Mouse (Mus musculus): Measurements from ENCODE around the gene Tfap2a. TPM values are rescaled to one million over a fixed set of nuclear protein-coding genes. Genes with fewer than 3 reads are reported as not detected.

Gene Tfap2a
- polyA plus RNA-seq (2015; fragmentation: Nextera tagmentation; extraction: Ambion mirVana) = 3.4 and 3.7 TPM in 2 replicates

DNA sequence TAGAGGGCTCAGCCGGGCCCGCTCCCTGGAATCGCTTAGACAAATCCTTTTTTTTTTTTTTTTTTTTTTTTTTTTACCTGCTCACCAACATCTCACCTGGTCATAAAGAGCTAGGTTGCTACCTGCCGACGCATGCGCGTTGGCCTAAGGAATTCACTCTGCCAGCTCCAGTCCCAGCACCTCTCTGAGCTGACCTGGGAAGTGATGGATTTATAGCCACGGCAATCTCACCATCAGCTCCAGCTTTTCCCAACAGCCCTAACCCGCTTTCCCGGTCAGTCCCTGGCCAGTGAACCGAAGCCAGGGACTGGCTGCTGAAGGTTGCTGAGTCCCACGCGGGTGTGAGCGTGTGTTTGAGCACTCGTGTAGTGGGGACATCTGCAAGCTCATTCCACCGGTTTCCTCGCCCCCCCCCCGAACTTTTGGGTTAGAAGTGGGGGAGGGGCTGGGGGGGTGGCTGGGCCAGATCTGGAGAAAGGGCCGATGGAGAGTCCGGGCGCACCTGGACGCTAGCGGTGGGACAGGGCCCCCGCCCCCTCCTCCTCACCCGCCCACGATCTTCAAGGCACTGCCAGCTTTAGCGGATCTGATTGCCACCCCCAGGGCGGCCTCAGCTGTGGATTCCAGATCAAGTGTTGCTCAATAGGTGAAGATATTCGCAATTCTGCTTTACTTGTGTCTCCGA, at the start of gene Tfap2a:
Gene Tfap2a, minus strand, starts transcription at position 181 of the 685 bp plus-strand sequence.
- Histone ChIP-seq H3K4me1 (replicated peaks; ENCODE audit: control insufficient read depth, insufficient read depth) (no peaks in the 10 kb centered on the region), H3K9me3 (ENCODE audit: control insufficient read depth, low read length) (no peaks in the 10 kb centered on the region), H3K27ac (replicated peaks) (peak within 1 kb of the TSS; percentile 67), H3K36me3 (ENCODE audit: control insufficient read depth, insufficient read depth, low read length) (no peaks in the 10 kb centered on the region), H3K4me2 (replicated peaks; ENCODE audit: low read depth) (peak within 1 kb of the TSS; percentile 44), H3K4me3 (ENCODE audit: low read depth, low read length) (peak within 1 kb of the TSS; percentile 25), H3K27me3 (ENCODE audit: control insufficient read depth, insufficient read depth, low read length) (peaks cover 35% of the 10 kb centered on the region; the same call in 1 of the 2 replicates), H3K9ac (ENCODE audit: low read length) (no peak within 1 kb of the TSS)
- ATAC-seq (ENCODE audit: low FRiP score, low TSS enrichment) (0 out of 2 replicates have a peak, but pooled peaks have one; percentile 14), DNase-seq (ENCODE audit: low spot score) (no peak)
- WGBS = 1% methylated on average over 30 of the region's 30 CpGs
- TF ChIP-seq EP300 (optimal IDR thresholded peaks at IDR 0.05) (no peak), CTCF (IDR thresholded peaks at IDR 0.05; ENCODE audit: low read depth) (no peak)

DNA sequence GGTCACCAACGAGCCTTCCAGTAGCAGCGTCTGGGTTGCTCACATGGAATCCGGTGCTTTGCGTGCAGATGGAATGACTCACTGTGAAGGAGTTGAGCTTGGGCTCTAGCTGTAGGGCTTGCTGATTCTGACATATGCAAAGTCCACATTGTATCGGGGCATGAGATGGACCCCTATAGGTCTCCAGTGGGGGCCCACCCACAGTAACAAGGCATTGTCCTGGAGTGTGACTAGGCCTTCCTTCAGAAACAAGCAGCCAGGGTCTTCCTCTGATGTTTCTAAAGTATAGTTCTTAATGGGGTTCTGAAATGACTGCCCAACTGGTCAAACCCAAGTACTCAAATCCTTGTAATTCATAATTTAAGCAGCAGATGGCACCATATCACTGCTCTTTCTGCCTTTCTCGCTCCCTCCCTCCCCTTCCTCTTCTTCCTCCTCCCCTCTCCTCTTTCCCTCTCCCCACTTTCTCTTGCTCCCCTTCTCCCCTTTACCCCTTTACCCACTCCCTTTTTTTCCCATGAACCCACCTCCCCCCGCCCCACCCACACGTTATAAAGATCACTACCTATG, 46.1 kb upstream of the Tfap2a start:
- H3K4me1 ChIP-seq (replicated peaks; ENCODE audit: control insufficient read depth, insufficient read depth) = no peaks in the 10 kb centered on the region
- no peak overlapping the region for H3K27ac ChIP-seq (replicated peaks)
- no peak for DNase-seq (ENCODE audit: low spot score)
- no peaks in the 10 kb centered on the region for H3K36me3 ChIP-seq (ENCODE audit: control insufficient read depth, insufficient read depth, low read length)
- no peak for ATAC-seq (ENCODE audit: low FRiP score, low TSS enrichment)
- 40% methylated on average over 8 of the region's 8 CpGs for WGBS
- no peak overlapping the region for H3K4me3 ChIP-seq (ENCODE audit: low read depth, low read length)
- TF ChIP-seq CTCF (IDR thresholded peaks at IDR 0.05; ENCODE audit: low read depth) = peak; percentile 79
- TF ChIP-seq EP300 (optimal IDR thresholded peaks at IDR 0.05) = no peak
- no peaks in the 10 kb centered on the region for H3K27me3 ChIP-seq (ENCODE audit: control insufficient read depth, insufficient read depth, low read length)
- H3K9ac ChIP-seq (ENCODE audit: low read length) = no peak overlapping the region
- no peaks in the 10 kb centered on the region for H3K9me3 ChIP-seq (ENCODE audit: control insufficient read depth, low read length)
- no peak overlapping the region for H3K4me2 ChIP-seq (replicated peaks; ENCODE audit: low read depth)

DNA sequence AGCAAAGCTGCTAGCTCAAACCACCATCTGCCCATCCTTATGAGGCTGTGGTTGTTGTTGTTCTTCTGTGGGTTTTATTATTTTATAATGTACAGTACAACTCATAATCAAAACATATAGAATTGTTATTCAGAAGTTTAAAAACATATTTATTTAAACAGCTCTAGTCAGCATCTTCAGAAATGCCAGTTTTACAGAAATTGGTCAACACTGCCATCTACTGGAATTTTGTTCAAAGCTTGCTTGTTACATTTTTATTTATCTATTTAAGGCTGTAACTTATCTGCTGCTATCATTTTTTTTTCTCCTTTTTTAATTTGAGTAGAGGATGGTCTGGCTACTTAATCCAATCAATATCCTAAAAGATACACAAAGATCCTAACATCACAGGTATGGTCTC, 19.8 kb upstream of the Tfap2a start:
- Histone ChIP-seq H3K27ac (replicated peaks) (no peak overlapping the region), H3K4me1 (replicated peaks; ENCODE audit: control insufficient read depth, insufficient read depth) (no peaks in the 10 kb centered on the region), H3K4me3 (ENCODE audit: low read depth, low read length) (no peak overlapping the region), H3K27me3 (ENCODE audit: control insufficient read depth, insufficient read depth, low read length) (no peaks in the 10 kb centered on the region), H3K9ac (ENCODE audit: low read length) (no peak overlapping the region), H3K4me2 (replicated peaks; ENCODE audit: low read depth) (no peak overlapping the region), H3K36me3 (ENCODE audit: control insufficient read depth, insufficient read depth, low read length) (no peaks in the 10 kb centered on the region), H3K9me3 (ENCODE audit: control insufficient read depth, low read length) (no peaks in the 10 kb centered on the region)
- ATAC-seq (ENCODE audit: low FRiP score, low TSS enrichment) (no peak), DNase-seq (ENCODE audit: low spot score) (no peak)
- no peak for TF ChIP-seq EP300 (optimal IDR thresholded peaks at IDR 0.05)
- peak; percentile 72 for TF ChIP-seq CTCF (IDR thresholded peaks at IDR 0.05; ENCODE audit: low read depth)

DNA sequence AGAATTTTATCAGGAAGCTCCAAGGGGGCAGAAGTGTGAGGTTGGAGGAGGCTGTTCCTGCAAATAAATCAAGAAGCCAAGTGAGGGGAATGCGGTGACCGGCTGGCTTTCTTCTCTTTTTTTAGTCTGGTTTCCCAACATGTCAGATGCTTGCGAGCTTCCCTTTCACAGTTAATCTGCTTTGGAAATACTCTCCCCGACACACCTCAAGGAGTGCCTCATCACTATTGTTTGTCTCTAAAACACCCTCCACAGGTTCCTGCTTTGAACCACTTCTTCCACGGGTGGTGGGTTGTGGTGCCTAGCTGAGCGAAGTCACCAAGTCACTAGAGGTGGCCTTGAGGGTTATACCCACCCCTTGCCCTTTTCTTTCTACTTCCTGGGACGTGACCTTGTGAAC, 18.2 kb upstream of the Tfap2a start:
- Histone ChIP-seq H3K4me3 (ENCODE audit: low read depth, low read length) (no peak overlapping the region), H3K27ac (replicated peaks) (no peak overlapping the region), H3K4me1 (replicated peaks; ENCODE audit: control insufficient read depth, insufficient read depth) (no peaks in the 10 kb centered on the region), H3K4me2 (replicated peaks; ENCODE audit: low read depth) (no peak overlapping the region), H3K27me3 (ENCODE audit: control insufficient read depth, insufficient read depth, low read length) (no peaks in the 10 kb centered on the region), H3K36me3 (ENCODE audit: control insufficient read depth, insufficient read depth, low read length) (no peaks in the 10 kb centered on the region), H3K9me3 (ENCODE audit: control insufficient read depth, low read length) (no peaks in the 10 kb centered on the region), H3K9ac (ENCODE audit: low read length) (no peak overlapping the region)
- no peak for ATAC-seq (ENCODE audit: low FRiP score, low TSS enrichment)
- WGBS = 53% methylated on average over 7 of the region's 7 CpGs
- DNase-seq (ENCODE audit: low spot score) = no peak
- no peak for TF ChIP-seq CTCF (IDR thresholded peaks at IDR 0.05; ENCODE audit: low read depth)
- no peak for TF ChIP-seq EP300 (optimal IDR thresholded peaks at IDR 0.05)

DNA sequence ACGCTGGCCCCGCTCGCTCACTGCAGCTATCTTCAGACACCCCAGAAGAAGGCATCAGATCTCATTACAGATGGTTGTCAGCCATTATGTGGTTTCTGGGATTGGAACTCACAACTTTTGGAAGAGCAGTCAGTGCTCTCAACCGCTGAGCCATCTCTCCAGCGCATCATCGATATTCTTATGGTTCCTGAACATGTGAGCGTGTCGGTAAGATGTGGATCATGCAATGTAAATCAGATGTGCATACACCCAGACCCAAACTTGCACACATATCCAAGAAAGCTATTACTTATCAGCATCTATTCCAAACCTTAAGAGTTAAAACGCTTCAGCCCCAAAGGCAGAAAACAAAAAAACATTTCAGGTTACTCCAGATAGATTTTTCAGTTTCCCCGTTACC, 15.9 kb upstream of the Tfap2a start:
- no peak overlapping the region for H3K4me3 ChIP-seq (ENCODE audit: low read depth, low read length)
- WGBS = 92% methylated on average over 10 of the region's 10 CpGs
- DNase-seq (ENCODE audit: low spot score) (no peak), ATAC-seq (ENCODE audit: low FRiP score, low TSS enrichment) (no peak)
- TF ChIP-seq CTCF (IDR thresholded peaks at IDR 0.05; ENCODE audit: low read depth) (no peak), EP300 (optimal IDR thresholded peaks at IDR 0.05) (no peak)
- no peaks in the 10 kb centered on the region for H3K27me3 ChIP-seq (ENCODE audit: control insufficient read depth, insufficient read depth, low read length)
- no peak overlapping the region for H3K4me2 ChIP-seq (replicated peaks; ENCODE audit: low read depth)
- no peak overlapping the region for H3K9ac ChIP-seq (ENCODE audit: low read length)
- no peaks in the 10 kb centered on the region for H3K36me3 ChIP-seq (ENCODE audit: control insufficient read depth, insufficient read depth, low read length)
- no peaks in the 10 kb centered on the region for H3K9me3 ChIP-seq (ENCODE audit: control insufficient read depth, low read length)
- H3K27ac ChIP-seq (replicated peaks) = no peak overlapping the region
- no peaks in the 10 kb centered on the region for H3K4me1 ChIP-seq (replicated peaks; ENCODE audit: control insufficient read depth, insufficient read depth)

DNA sequence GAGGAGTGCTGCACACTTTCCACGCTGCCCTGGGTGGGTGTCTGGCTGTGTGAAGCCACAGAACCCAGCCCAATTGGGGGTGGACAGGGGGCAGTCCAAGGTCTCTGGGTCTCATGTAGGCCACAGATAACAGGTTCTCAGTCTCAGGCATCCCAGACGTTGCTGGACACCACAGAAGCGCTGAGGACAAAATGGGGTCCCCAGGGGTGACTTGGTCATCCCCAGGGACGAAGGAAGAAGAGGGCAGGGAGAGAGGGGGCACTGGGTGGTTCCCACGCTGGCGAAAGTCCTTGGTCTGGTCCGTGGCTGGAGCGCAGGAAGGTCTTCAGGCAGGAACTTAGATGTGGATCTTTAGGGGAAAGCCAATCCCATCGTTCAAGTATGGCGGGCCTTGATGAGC, 13.7 kb upstream of the Tfap2a start:
- ATAC-seq (ENCODE audit: low FRiP score, low TSS enrichment) = no peak
- H3K27ac ChIP-seq (replicated peaks) = no peak overlapping the region
- TF ChIP-seq EP300 (optimal IDR thresholded peaks at IDR 0.05) = no peak
- no peak for TF ChIP-seq CTCF (IDR thresholded peaks at IDR 0.05; ENCODE audit: low read depth)
- H3K9ac ChIP-seq (ENCODE audit: low read length) = no peak overlapping the region
- WGBS = 84% methylated on average over 10 of the region's 10 CpGs
- no peak overlapping the region for H3K4me2 ChIP-seq (replicated peaks; ENCODE audit: low read depth)
- no peaks in the 10 kb centered on the region for H3K4me1 ChIP-seq (replicated peaks; ENCODE audit: control insufficient read depth, insufficient read depth)
- DNase-seq (ENCODE audit: low spot score) = no peak
- H3K27me3 ChIP-seq (ENCODE audit: control insufficient read depth, insufficient read depth, low read length) = no peaks in the 10 kb centered on the region
- H3K9me3 ChIP-seq (ENCODE audit: control insufficient read depth, low read length) = no peaks in the 10 kb centered on the region
- H3K4me3 ChIP-seq (ENCODE audit: low read depth, low read length) = no peak overlapping the region
- H3K36me3 ChIP-seq (ENCODE audit: control insufficient read depth, insufficient read depth, low read length) = no peaks in the 10 kb centered on the region

All from stomach, postnatal 0 days (tissue).